Mouse (Mus musculus) neutrophil, adult 5-6 weeks (primary cell): ENCODE data around the gene Hprt. TPM values are rescaled to one million over a fixed set of nuclear protein-coding genes. Genes with fewer than 3 reads are reported as not detected.
A peak's percentile ranks its signal among the peaks of the same experiment; 100 is the strongest.

ENCODE experiments used
- ATAC-seq: fragments of 151-379, 151-347 bp; 2 replicates; pipeline ENCODE4 v1.8.0; 2017; ENCODE audit warnings: mild to moderate bottlenecking, moderate TSS enrichment; ENCODE audit not compliant: insufficient number of reproducible peaks, poor library complexity, low FRiP score, severe bottlenecking; ENCODE audit errors: extremely low read depth
- total RNA-seq: library from RNA; stranded (forward); fragments of 200-1000 nt; gene quantifications from 2 replicates; pipeline ENCODE4 v1.2.3, GENCODE M21; 2017

The Hprt gene
- total RNA-seq, 1 experiment from 2014 or later = 99.9 TPM

DNA sequence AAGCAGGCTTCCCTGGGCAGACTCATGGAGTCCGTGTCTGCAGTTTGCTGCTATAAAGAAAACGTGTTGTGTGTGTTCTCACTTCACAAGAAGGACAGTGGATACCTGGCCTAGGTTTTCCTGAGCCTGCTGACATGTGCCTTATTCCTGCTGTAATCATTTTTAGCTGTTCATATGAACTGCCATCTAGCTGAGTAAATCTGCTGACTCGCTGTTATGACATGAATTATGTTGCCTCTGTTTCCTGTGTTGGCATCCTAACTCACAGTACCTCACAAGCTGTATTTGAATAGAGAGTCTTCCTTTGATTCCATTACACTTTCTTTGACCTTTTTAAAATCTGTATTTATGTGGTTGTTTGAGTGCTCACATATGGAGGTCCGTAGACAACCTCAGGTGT is 50.3 kb downstream of the Hprt start:
- no peak for ATAC-seq

DNA sequence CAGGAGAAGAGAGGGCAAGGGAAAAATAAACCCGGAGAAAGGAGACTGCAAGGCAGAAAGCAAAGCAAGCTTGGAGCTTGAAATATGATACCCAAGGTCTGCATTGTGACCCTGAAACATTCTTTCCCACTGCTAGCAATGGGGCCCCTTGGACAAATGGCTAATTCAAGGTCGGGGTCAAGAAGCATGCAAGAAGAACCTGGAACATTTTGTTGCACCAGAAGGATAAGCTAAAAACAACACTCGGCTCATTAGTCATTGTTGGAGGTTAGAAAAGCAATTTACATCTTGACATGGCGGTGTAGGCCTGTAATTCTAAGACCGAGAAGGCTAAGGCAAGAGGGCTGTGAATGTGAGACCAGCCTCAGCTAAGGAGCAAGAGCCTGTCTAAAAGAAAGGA is 51.7 kb downstream of the Hprt start:
- no peak for ATAC-seq

DNA sequence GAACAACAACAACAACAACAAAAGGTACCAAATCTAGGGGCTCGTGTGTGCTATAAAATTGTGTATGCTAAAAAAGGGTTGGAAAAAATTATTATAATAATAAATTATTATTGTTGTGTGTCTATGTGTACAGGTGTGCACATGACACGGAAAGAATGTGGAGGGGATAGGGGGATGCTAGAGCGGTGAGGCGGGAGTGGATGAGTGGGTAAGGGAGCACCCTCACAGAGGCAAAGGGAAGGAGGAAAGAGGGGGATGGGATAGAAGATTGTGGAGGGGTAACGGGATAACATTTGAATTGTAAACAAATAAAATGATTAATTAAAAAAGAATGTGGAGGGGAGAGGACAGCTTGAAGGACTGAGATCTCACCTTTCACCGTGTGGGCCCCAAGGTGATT is 52.2 kb downstream of the Hprt start:
- ATAC-seq = no peak

DNA sequence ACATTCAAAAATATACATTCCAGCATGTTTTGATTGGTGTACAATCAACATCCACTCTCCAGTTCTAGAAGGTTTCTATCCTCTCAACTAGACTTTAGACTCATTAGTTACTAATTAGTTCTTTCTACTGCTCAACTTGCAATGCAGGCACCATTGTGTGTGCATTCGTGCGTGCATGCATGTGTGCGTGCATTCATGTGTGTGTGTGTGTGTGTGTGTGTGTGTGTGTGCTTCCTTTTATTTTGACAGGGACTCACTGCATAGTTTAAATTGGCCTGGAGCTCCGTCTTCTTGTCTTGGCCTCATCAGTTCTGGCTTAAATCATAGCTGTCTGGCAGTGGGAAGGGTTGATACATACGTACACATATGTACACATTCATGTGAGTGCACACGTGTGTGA is 53.1 kb downstream of the Hprt start:
- no peak for ATAC-seq

DNA sequence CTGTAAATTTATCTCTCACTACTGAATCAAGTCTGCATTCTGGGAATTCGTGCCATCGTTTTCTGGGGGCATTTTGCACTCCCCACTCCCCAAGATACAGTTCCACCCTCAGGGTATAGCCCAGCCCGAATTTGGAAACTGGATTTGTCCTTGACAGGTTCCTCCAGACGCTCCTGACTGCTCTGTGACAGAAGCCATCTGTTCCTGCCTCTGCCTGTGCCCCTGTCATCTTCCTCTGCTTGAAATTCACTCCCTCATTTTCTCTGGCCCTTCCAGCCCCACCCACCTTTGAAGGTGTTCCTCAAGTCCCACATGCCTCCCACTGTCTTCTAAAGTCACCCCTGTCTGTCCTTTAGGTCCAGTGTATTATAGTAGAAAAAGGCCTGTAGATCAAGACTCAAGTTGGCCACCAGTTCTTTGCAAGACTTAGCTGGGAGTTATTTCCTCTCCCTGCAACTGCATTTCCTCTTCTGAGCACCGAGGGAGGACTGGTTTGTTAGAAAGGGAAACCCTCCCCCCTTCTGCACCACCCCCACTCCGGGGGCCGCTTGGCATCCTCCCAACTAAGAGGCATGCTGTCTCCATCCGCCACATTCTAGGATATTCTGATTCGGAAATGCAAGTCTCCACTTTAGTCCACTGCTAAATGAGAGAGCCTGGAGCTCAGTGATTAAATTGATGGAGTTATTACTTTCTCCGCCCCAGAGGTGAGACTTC is 57.4 kb downstream of the Hprt start:
- no peak for ATAC-seq

GRCm38 (mm10) chrX:53046033-53046432 is 58.1 kb downstream of the Hprt start:
- no peak for ATAC-seq

DNA sequence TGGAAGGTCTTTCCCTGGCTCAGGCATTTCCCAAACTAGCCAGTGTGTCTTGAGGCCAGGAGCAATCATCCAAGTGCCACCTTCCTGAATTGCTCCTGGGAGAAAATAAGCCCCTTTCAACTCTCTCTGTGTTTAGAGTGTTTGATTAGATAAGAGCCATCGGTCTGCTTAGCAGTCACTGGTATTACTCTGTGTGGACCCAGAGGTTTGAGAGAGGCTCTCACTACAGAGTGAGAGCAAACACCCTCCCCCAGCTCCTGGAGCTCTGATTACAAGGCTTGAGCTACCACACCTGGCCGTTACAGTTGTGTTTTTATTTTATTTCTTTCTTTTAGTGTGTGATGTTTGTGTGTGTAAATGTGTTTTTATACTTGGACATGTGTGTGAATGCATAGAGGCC is 59.0 kb downstream of the Hprt start:
- ATAC-seq = no peak

DNA sequence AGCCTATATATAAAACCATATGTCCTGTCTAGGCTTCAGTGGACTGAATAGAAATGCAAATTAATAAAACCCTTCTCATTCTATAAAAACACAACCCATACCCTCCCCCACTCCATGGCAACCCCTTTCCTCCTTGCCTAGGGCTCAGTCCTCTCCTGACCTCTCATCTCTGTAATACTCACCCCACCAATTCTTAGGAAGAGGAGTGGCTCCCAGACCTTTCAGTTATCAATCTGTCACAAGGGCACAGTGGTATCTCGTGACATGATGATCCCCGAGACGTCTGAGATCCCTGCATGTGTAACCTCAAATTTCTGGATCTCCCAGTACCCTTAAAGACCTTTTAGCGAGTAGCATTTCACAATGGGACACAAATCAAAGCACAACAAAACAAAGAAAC is 61.3 kb downstream of the Hprt start:
- ATAC-seq = no peak

DNA sequence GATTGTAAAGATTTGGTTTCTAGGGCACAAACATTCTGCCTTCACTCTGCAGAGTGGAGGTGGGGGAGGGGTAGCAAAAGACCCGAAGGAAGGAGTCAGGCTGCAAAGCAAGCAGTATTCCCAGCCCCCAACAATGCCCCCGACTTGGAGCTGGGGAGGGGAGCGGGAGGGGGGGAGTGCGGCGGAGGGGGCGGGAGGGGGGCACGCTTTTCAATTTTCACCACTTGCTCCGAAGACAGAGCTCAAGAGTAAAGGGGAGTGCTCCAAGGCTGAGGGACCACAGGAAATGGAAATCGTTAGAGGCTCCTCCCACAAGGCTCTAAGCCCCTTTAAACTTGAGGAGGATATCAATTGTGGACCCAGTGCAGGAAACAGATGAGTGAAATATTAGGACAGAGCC is 62.4 kb downstream of the Hprt start:
- no peak for ATAC-seq

DNA sequence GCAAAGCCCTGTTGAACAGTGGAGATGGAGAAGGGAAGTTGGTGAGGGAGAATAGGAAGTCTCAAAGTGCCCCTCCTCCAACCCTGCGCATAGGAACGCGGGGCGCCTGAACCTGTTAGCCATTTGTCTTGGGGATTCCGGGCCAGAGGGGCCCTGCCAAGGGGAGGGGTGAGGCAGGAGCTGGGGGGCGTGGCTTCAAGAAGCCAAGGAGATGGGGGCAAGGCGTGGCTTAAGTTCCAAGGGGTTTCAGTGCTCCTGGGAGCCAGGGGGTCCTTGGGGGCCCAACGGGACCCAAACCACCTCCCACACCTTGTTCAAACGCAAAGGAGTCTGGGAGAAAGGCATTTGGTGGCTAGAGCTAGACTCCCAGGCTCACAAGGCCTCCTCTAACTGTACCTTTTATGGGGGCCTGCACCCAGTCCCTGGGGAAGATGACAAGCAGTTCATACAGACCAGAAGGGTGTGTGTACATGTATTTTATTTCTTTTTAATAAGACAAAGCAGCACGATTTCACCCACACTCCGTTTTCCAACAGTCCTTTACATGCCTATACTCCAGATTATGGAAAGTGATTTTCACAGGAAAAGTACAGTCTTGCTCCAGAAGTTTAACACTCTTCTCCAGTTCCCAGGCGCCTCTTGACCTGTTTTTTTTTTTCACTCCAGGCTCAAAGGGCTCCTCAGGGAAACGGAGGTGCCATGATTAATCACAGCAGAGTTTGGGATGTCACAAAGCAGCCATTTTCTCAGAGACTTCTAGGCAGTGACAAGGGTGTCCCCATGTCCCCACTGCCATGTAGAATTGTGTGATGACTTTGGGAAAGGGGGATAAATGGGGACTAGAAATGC is 64.9 kb downstream of the Hprt start:
- ATAC-seq = no peak

- ATAC-seq = no peak
Observed at GRCm38 (mm10) chrX:53053885-53054284, 65.9 kb downstream of the Hprt start.

DNA sequence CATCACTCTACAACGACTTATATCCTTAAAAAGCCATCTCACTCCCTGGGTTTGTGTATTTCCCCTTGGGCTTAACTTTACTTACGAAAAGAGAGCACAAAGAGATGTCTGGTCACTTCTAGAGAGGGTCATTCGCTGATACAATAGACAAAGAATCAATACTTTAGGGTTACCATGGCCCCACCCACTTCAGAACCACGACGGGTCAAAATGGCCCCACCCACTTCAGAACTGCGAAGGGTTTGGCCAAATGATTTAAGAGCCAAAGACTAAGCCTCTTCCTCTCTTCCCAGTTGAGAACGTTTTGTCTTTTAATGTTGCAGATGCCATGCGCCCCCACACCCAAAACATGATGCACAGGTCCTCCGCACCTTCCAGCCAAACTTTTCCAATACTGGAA is 67.8 kb downstream of the Hprt start:
- no peak for ATAC-seq

DNA sequence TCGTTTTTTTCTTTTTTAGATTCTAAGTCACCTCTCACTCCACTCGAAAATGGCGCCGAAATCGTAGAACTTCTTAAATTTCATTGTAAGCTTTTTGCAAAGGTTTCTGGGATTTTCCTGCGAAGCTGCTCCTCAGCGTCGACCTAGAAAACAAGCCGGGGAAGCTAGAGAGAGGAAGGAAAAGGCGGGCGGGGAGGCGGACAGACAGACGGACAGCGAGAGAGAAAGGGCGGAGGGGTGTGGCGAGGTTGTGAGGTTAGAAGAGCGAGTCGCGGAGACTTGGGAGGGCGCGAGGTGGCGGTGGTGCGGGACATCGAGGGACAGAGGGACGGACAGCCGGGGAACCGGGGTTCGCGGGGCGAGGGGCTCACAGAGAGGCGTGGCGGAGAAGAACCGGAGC is 68.7 kb downstream of the Hprt start:
- ATAC-seq = peak; percentile 43; the same call in 1 of the 2 replicates

DNA sequence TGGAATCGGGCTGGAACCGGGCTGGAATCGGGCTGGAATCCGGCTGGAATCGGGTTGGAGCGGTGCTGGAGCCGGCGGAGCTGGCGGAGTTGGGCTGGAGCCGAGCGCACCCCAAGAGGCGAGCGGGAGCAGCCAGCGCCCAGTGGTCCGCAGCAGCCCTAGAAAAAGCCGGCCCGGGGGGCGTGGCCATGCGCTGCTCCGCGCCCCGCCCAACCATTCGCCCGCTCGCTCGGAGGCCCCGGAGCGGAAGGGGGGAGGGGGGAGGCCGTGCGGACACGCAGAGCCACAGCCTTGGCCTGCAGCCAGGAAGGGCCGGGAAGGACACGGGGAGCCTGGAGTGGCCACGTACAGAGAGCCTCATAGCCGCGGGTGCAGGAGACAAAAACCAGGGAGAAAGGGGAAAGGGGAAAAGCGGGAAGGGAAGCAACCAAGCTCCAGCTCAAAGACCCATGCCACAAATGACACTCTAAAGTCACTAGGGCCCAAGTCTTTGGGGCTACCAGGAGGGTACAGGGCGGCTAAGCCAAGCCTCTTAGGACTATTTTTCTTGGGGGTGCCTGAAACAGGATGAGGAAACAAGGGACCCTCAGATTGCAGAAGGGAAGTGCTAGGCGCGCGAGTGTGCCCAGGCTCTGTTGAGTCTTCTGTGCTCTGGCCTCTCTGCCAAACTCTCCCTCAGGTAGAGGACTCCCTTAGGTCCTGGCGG is 69.3 kb downstream of the Hprt start:
- peak; percentile 70 for ATAC-seq

GRCm38 (mm10) chrX:53057760-53058090 is 69.8 kb downstream of the Hprt start:
- ATAC-seq = no peak

- ATAC-seq = 0 out of 2 replicates have a peak, but pooled peaks have one; percentile 9
Observed at GRCm38 (mm10) chrX:53058459-53059280, 70.7 kb downstream of the Hprt start.

GRCm38 (mm10) chrX:53059426-53060007 is 71.6 kb downstream of the Hprt start:
- no peak for ATAC-seq

DNA sequence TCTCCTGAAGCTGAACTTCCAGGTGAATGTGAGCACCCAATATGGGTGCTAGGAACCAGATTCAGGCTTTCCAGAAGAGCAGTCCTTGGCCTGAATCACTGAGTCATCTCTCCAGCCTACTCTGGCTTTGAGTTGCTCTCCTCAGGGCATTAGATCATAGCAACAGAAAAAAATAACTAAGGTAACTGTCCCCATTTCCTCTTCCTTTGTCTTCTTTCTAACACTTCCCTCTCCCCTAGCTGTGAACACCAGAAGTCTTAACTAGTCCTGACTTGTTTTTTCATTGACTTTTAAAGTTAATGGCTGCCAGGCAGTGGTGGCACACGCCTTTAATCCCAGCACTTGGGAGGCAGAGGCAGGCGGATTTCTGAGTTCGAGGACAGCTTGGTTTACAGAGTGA is 76.5 kb downstream of the Hprt start:
- ATAC-seq = no peak
